Mouse (Mus musculus) layer of hippocampus, adult 11-12 months (tissue): ENCODE measurements at regions not wholly inside any gene's neighbourhood (a gene's known extent, or its start where the extent isn't known, plus 50 kb on each side); places are given as distances from the start of the nearest gene placed in this dataset.
A peak's percentile ranks its signal among the peaks of the same experiment; 100 is the strongest.

Experiments used
- DNase-seq: peaks from one replicate; pipeline ENCODE4 v3.0.0; 2022; ENCODE audit warnings: low spot score

DNA sequence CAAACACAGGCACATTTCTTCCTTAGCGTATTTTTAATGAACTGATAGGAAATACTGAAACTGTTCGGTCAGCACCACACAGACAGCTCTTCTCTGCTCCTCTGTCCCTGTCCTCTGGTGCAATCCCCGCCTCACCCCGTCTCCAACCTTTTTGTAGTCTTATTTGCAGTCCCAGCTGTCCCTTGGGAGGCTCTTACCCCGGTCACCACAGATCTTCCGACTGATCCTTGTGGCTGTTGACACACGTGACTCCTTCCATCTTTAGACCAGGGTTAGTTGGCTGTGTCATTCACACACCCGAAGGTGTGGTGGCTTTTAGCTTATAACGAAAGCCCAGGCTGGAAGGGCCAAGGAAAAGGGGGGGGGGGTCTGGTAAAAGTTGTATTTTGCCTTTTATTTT is 56.4 kb downstream of the Cyp26a1 start:
- no peak for DNase-seq

DNA sequence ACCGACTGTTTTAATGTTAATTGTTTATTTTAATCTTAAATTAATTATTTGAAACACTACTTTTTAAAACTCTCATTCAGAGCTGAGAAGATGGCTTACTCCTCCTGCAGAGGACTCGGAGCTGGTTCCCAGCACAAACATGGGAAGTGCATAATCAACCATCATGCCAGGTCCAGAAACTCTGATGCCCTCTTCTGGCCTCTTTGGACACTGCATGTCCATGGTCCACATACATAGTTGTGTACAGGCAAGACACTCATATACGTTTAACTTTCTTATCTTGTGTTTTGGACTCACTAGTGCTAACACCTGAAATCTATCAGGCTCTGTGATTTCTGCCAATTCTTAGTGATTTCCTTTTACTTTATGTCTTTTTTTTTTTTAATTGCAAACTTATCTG is 57.8 kb downstream of the Cyp26a1 start:
- DNase-seq: no peak

DNA sequence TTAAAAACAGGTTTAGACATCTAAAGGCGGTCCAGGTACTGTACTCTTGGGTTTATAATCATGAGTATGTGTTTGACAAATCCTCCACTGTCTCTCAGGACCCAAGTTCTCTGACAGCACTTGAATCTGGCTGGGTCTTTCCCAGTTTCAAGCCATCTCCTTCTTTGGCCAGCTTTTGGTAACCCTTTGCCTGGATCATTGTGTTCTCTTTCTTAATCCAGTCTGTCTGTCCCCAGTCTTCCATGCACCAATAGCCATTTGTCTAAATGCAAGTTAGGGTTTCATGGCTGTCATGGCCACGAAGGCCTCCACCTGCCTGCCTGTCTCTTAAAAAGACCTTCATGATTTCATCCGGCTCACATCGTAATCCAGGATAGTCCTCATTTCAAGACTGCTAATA is 71.8 kb downstream of the Cyp26a1 start:
- DNase-seq: no peak

DNA sequence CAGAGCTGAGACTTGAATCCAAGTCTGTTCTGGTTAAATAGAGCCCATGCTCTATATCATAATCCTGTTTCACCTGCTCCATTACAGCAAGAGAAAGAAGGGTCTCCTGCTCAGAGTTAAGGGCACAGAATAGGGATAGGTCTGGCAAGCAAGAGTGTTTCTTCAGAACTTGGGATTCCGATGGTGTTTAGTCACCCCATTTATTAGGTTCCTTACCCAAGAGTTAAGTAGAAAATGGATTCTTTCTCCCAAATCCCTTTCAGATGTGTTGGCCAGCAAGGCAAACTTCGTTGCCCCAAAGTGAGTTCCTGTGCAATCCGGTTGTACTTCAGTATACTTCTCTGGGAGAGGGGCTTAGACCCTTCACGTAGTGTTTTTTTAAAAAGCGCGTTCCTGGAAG is 74.4 kb downstream of the Cyp26a1 start:
- DNase-seq: no peak

DNA sequence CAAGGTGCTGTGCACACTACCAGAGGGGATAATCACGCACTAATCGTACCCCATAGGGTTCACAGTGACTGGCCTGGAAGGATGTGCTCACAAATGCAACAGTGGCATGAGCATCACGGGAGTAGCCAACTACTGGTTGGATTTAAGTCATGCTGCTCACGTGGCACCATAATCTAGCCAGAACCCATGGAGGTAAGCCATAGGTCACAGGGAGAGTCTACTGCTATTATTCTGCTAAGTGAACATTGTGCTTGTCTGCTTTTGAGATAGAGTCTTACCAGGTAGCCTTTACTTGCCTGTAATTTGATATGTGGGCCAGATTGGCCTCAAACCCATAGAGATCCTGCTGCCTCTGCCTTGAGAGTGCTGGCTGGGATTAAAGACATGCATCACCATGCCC is 77.0 kb downstream of the Cyp26a1 start:
- no peak for DNase-seq

DNA sequence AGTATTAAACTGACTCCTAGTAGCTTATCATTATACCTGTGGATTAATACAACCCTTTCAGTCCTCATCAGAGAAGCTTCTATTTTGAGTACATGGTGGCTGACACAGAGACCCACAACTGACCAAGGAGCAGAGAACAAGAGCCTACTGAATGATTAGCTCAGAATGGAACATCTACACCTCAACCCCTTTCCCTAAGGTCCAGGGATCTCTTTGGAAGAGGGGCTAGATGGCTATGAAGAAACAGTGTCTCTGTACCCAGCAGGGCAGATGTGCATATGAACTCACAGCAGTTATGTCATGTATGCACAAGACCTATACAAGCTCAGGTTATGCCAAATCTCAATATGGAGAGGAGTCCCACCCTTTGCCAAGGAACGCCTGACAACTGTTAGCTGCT is 77.4 kb downstream of the Cyp26a1 start:
- DNase-seq: no peak

DNA sequence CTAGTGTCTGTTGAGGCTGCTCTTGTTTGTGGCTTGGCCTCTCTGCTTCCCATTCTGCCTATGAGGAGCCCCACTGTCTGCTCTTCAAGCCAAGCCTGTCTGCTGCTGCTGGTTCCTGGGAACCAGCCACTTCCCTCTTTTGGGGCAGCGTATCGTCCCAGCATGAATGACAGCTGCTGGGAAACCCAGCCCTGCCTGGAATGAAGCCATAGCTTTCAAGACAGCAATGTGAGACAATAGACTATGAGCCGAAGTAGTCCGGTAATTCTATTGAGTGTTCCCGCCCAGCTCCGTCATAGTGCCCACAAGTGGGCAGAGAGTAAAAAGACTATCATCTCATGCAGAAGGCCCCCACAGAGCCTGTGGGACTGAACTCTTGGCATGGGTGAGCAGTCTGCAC is 80.4 kb downstream of the Cyp26a1 start:
- DNase-seq: no peak

DNA sequence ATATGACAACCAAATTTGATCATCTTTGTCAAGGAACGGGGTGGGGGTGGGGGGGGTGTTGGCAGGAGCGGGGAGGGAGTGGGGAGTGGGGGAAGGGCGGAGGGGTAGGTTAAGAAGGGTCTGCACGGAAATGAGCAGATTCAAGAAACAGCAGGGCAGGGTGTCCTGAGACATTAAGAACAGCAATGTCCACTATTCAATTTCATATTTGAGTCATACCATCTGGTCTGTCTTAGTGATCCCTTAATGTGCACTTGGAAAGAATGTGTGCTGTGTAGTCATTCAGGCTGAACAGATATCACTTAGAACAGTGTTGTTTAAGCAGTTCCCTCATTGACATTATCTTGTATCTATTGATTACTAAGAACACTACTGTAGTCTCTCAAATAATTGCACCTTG is 81.0 kb downstream of the Cyp26a1 start:
- no peak for DNase-seq

DNA sequence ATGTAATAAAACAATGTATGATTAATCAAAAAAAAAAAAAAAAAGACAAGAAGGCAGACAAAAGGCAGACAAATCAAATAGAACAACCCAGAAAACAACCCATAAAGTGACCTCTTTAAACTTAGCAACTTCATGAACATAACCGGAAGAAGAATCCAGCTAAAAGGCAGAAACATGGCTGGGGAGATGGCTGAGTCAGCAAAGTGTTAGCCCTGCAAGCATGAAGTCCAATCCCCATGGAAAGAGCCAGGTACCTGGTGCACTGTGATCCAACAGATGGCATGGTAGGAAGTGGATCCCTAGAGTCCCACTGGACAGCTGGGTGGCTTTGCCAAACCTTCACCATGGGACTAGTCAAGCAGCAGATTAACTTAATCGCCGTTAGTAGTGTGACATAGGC is 90.9 kb downstream of the Cyp26a1 start:
- DNase-seq: no peak

DNA sequence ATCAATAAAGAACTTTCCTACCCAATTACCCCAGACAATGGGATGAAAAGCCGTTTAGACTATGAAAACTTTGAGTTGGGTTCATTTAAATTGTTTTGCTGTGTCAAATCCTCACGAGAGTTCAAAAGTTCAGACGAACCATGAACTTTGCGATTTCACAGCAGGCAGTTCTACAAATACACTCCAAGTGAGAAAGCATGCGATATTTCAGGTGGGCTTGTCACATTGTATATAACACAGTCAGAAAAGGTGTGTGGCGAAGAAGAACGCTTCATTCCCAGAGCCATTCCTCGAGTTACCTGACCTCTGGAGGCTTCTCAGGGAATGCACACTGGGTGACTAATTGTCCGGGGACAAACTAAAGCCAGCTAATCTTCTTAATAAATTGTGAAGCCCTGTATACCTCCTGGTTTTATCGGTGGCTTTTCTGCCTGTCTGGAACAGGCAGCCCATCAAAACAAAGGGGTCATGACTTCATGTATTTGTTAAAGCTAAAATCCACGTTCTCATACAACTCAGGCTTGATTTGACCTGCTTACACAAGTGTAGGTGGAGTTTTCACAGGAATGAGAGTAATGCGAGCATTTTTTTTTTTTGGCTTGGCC is 92.1 kb downstream of the Cyp26a1 start:
- DNase-seq: no peak

DNA sequence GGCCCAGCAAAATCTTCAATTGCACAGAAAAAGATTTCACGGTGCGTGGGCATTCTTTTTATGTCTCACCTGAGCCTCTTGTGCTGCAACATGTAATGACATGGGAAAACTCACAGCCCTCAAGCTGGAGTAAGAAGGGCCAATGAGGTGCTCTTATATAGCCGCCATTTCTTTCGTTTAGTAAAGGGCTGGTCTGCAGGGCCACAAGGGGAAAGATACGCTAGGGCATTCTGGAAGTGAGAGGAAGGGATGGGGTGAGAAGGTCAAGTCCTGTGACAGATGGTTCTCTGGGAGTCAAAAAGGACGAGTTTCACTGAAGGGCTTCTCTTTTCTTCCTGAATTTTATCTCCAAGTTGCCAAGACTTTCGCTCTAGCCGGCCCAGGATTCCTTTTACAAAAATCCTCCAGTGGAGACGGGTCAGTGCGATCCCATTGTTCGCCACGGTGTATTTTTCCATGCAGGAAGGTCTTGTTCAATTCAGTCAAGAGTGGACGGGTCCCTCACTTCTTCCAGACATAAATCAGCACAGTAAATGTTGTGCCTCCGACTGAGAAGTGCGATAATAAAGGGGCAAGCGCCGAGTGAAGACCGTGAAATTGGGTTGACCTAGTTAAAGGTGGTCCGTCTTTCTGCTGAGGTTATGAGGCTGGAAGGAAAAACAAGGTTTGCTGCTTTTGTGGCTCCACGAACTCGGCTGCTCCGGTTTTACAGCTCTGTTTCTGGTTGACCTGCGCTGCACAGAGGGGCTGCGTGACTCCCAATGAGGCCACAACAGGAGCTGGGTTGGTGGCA is 92.9 kb downstream of the Cyp26a1 start:
- DNase-seq: no peak

DNA sequence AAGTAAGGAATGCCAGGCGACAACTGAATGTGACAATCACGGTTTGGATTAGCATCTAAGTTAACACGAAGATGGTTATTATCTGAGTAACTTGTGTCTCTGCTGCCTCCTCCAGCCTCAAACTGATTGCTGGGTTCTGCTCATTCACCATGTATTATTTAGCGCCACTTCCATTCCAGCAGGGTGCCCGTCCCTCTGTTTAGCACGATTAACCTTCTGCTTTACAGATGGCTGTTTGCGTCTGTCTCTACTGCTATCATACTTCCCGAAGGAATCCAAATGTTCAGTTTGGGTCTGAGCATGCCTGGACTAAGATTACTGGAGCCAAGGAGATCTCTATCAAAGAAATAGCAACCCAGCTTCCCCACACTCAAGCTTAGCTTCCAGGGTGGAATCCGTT is 95.6 kb downstream of the Cyp26a1 start:
- peak; percentile 33 for DNase-seq

DNA sequence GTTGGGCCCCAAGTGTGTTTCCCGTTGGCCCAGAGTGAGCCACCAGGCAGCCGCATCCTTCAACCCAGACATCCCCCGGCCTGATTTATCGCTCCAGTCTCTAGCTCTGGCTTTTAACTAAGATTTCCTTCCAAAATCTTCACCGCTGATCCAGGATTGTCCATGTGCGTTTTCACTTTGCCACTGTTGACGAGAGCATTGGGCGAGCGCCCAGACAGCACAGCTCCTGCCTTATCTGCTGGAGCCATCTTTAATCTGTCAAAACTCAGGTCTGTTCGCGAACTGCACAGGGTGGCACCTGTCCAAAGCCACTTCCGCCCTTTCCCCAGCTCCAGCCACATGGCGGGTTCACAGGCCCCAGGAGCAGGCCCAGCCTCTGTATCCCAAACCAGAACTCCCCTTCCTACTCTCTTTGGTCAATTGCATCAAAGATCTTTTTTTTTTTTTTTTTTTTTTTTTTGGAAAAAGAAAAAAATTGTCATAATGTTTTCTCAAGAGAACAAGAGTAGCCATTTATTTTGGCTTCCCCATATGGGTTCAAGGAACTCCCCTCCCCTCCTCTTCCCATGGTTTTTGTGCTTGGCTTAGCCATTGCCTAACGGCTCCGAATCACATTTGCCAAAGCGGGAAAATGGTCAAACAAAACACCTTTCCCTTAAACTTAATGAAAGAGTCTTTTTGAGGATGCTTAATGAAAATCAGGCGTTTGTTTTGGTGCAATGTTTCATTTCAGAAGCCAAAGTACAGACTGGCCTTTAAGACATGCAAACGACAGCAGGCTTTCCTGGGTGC is 98.2 kb downstream of the Cyp26a1 start:
- no peak for DNase-seq

DNA sequence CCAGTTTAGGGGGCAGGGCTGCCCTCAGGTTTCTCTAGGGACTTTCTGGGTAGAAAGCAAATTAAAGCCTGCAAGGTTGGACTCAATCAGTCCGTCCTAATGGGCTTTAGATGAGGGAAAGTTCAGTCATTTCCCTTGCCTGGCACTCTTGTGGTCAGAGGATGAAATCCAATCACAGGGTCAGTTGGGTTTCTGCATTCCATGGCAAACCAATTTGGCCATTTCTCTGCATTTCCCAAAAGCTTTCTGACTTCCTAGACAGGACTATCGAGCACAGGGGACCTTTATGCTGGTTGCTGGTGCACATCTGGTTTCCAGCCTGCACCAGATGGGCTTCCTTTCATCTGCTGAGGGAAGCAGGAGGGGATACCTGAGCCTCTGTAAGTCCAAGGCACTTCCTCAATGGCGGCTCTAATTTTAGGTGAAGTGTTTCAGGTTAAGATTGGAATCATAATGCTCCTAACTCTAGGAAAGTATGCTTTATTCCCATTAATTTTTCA is 102.6 kb downstream of the Cyp26a1 start:
- DNase-seq: no peak

DNA sequence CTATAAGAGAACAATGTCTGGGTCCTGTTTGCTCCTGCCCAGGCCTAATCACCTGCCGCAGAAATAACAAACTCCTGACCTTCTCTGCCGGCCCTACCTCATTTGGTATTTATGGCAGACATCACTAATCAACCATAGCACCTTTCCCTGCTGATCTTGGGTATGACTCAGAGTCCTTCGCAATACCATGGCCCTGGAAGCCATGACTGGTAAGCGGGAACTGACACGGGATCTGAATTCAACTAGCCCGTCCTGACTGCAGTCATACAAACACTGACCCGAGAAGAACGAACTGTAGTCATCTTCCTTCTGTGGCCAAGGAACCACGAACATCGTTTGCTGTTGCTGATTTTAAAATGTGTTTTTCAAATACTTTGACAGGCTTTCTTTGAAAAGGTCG is 112.1 kb downstream of the Cyp26a1 start:
- DNase-seq: no peak

DNA sequence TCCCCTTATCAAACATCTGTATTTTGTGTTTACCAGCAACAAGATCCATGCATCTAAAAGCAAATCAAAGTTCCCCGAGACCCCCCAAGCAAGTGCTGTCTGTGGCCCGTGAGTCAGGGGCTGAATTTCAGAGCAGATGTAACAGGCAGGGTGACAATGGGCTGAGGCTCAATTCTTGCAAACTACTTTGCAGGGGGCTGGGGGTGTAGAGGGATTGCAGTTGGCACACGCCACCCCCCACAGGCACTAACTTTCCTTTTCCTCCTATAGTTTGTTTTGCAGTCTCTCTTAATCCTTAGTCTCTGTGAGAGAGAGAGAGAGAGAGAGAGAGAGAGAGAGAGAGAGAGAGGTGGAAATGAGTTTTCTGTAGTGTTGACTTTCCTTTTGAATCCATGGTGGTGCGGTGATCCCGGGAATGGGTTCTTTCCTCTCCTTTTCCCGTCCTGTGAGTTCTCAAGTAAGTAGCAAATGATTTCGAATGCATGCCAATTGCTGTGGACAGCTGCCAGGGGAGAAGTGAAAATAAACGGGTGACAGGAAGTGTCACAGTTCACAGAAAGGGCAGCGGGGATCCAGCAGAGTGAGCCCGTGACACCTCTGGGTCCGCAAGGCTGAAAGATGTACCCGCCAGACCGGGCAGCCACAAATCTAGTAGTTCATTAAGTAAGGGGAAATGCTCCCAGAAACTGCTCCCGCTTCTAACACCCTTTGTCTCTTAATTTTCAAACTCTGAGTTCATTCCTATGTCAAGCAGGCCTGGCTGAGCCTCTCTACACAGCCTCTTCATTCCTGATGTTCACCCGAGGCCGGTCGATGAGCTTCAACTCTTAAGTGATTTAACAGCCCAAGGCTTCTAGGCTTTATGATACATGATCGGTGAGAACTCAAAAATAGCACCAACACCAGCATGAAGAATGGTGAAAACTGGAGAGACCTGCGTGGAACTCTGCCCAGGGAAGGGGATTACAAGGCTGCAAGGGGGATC is 116.8 kb downstream of the Cyp26a1 start:
- no peak for DNase-seq

DNA sequence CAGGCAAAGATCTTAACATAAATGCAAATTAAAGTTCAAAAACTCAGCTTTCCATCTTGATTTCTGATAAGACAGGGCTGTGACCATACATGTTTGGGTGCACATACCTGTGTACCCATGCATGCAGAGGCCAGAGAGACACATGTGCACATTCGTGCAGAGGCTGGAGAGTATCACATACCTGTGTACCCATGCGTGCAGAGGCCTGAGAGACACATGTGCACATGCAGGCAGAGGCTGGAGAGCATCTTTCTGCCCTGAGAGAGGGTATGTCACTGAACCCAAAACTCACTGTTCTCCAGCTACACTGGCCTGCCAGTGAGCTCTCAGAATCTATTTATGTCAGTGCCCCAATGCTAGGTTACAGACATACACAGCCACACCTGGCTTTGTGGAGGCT is 118.0 kb downstream of the Cyp26a1 start:
- DNase-seq: no peak

DNA sequence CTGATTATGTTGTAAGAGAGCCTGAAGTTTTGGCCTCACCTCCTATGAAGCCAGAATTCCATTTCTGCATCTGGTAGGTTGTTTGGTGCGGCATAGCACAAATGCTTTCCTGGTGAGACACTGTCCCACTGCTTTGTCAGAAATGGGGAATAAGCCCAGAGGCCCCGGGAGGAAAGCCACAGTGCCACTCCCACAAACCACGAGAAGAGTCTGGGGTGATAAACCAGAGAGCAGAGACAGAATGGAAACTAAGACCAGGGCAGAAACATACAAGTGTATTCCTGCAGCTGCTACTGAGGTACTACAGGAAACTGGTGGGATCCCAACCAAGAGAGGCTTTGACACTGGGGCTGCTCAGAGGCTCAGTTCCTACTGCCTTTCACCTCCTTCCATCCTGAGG is 123.6 kb downstream of the Cyp26a1 start:
- DNase-seq: no peak

DNA sequence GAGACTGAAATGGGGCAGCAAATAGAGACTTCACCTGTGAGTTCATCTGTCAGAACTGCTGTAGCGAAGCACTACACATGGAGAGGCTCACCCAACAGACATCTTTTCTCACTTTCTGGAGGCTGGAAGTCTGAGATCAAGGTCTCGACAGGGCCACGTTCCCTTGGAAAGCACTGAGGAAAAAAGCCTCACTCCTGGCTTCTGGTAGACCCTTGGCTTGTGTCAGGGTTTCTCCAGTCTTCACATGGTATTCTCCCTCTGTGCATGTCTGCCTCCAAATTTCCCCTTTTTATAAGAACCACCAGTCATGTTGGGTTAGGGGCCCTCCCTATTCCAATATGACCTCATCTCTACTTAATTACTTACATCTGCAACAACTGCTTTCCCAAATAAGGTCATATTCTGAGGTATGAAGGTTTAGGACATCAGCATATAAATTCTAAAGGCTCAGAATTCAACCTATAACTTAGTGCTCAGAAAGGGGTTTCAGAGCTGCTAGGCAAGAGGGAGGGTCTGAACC is 124.1 kb downstream of the Cyp26a1 start:
- DNase-seq: no peak

DNA sequence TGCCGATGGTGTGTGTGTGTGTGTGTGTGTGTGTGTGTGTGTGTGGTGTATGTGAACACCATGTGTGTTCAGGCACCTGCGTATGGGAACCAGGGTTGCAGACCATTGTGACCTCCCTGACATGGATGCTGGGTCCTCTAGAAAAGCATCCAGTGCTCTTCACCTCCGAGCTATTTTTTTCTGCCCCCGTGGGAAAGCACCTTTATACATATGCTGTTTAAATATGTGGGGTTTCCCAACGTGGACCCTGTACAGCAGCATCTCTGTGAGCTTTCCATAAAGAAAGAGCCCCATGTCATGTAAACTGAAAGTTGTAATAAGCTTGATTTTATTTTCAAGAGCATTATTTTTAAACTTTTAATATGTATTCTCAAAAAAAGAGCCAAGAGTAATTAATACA is 126.6 kb downstream of the Cyp26a1 start:
- no peak for DNase-seq

DNA sequence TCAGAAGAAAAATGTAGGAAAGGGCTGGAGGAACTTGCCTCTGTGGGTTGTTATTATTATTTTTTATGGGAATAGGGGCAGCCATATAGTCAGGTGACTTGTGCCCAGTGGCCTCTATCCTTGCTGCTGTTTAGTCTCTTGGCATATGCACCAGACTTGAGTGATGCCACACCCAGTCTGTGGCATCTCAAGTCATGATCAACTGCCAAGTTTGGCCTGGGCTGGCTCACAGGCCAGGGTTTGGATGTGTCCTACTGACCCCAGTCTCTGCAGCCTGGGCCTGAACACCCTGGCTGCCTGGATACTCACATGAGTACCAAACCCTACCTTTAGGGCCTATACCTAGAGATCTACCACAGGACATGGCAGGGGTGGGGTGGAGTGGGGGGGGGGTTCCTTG is 133.8 kb downstream of the Cyp26a1 start:
- DNase-seq: no peak

DNA sequence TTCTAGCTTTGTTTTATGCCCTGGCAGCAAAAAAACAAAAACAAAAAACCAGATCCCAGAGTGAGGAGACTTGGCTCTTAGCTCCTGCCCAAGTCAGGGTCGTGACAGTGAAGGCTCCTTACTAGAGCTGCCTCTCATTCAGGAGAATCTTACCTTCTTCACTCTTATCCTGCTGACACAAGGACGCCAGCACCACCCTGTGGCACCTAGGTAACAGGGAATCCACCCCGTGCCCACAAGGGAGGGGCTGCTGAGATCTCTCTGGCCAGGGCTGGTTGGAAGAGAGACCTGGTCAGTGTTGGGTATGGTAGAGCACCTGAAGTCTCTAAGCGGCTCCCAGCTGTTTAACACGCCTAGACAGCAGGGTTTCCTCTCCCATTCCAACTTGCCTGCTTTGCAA is 139.3 kb downstream of the Cyp26a1 start:
- DNase-seq: no peak
